Mouse (Mus musculus) layer of hippocampus, adult 9-11 months (tissue): ENCODE data around the gene Mtor.

Experiments used
- DNase-seq: peaks from one replicate; pipeline ENCODE4 v3.0.0; 2022

Gene Mtor

DNA sequence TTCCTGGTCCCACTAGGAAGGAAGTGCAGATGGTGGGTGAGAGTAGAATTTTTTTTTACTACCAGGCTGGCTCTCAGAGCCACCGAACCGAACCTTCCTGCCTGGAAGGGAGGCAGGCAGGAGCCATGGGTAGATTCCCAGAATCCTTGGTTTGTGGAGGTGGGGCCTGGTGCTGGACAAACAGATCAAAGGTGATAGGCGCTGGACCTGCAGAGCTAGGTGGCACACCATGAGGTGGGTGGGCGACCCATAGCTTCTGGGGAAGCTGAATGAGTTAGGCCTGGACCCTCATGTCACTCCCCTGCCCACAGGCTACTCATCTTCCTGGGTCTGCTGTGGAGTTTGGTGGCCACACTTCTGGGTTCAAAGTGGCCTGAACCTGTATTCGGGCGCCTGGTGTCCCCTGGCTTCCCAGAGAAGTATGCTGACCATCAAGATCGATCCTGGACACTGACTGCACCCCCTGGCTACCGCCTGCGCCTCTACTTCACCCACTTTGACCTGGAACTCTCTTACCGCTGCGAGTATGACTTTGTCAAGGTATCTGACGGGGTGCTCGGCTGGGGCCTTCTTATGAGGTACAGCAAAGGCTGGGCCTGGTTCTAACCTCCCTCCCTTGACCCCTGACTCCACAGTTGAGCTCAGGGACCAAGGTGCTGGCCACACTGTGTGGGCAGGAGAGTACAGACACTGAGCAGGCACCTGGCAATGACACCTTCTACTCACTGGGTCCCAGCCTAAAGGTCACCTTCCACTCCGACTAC is 154.1 kb downstream of the Mtor start, which contains the start of gene Masp2:
Gene Masp2 (plus strand): TSS at position 198 of the 764 bp plus-strand sequence.
- DNase-seq = no peak

DNA sequence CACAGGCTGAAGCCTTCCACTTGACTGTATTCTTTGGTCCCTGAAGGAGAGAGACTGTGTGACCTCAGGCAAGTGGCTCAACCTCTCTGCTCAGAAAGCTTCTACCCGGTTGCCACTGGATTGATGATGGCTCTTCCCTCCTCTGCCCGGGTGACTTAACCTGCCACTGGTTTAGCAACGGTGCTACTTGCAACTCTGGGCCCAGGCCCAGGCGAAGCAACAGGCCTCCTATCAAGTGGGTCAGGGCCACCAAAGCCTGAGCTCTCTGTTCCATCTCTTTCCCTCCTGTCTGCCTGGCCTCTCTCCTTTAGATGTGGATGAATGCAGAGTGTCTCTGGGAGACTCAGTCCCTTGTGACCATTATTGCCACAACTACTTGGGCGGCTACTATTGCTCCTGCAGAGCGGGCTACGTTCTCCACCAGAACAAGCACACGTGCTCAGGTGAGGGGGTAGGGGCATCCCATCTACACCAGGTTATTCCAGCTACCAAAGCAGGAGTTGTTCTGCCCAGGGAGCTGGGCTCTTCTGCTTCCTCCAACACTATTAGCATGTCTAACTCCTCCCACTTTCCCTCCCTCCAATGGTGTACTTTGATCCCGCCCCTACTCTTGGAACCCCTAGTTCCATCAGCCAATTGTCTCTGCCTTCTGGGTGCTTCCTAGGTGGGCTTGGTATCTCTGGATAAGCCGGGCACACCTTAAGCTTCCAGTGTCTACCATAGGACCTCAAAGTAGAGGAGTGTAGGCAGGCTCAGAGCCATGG is 155.1 kb downstream of the Mtor start:
- no peak for DNase-seq

- DNase-seq = peak; percentile 84
Observed at GRCm38 (mm10) chr4:148604141-148604540, 155.7 kb downstream of the Mtor start.

GRCm38 (mm10) chr4:148604541-148605165 is 156.2 kb downstream of the Mtor start:
- DNase-seq = no peak
